Mouse (Mus musculus): ENCODE measurements around the gene Gm14440.
"Not testable (repeated sequence)": the region's sequence is repeated elsewhere in the genome, so short reads cannot be mapped to it uniquely, and the experiment has no call there.

Gene Gm14440

GRCm38 (mm10) chr2:175274825-175275224 is at the start of gene Gm14440:
Gm14440 (plus strand) TSS chr2:175275125.
- in situ Hi-C loops (cut with MboI, MseI) = not testable (repeated sequence)

All from T-helper 2 cell (primary cell).